Mouse (Mus musculus) embryonic fibroblast, embryonic 13.5 days (primary cell): ENCODE measurements around the gene Cxcl16. TPM values are rescaled to one million over a fixed set of nuclear protein-coding genes. Genes with fewer than 3 reads are reported as not detected.
"Not testable (repeated sequence)": the region's sequence is repeated elsewhere in the genome, so short reads cannot be mapped to it uniquely, and the experiment has no call there.

ENCODE experiments used
- H3K27ac ChIP-seq: 2 replicates; pipeline ENCODE4 v1.5.1; 2012; ENCODE audit warnings: low read length, control low read depth, inconsistent platforms; ENCODE audit not compliant: insufficient read depth
- H3K4me1 ChIP-seq: 2 replicates; pipeline ENCODE4 v1.6.1; 2011; ENCODE audit warnings: low read length; ENCODE audit not compliant: control insufficient read depth, insufficient read depth
- H3K4me3 ChIP-seq: 2 replicates; pipeline ENCODE4 v1.5.1; 2011; ENCODE audit warnings: mild to moderate bottlenecking, control low read depth, low read length; ENCODE audit not compliant: insufficient read depth
- CTCF ChIP-seq: IDR thresholded peaks from 2 replicates; pipeline ENCODE4 v1.5.1; 2011; ENCODE audit warnings: mild to moderate bottlenecking, control low read depth, low read length, moderate library complexity, borderline replicate concordance; ENCODE audit not compliant: insufficient read depth
- POLR2A ChIP-seq: IDR thresholded peaks from 2 replicates; pipeline ENCODE4 v1.6.1; 2011; ENCODE audit warnings: low read depth, mild to moderate bottlenecking, control low read depth, low read length, moderate library complexity
- polyA plus RNA-seq: library from polyadenylated mRNA; stranded (reverse); fragments of >200 nt; gene quantifications from 2 replicates; pipeline ENCODE4 v1.2.4, GENCODE M21; 2011; ENCODE audit warnings: low read depth; ENCODE audit not compliant: missing spikeins, insufficient read length

Gene Cxcl16
- polyA plus RNA-seq, 1 experiment: 6.0 TPM

GRCm38 (mm10) chr11:70440637-70441036, 19.1 kb downstream of the Cxcl16 start:
- Histone ChIP-seq H3K4me1 (no peaks in the 10 kb centered on the region), H3K27ac (no peak overlapping the region), H3K4me3 (no peak overlapping the region)
- TF ChIP-seq POLR2A (no peak), CTCF (no peak)

- Histone ChIP-seq H3K27ac (no peak overlapping the region), H3K4me3 (no peak overlapping the region), H3K4me1 (no peaks in the 10 kb centered on the region)
- TF ChIP-seq CTCF: no peak
- no peak for TF ChIP-seq POLR2A
Measured at GRCm38 (mm10) chr11:70438728-70439374, 20.9 kb downstream of the Cxcl16 start.

GRCm38 (mm10) chr11:70437426-70437825, 22.4 kb downstream of the Cxcl16 start:
- no peaks in the 10 kb centered on the region for H3K4me1 ChIP-seq
- TF ChIP-seq POLR2A (no peak), CTCF (no peak)

GRCm38 (mm10) chr11:70435476-70435875, 24.3 kb downstream of the Cxcl16 start:
- TF ChIP-seq POLR2A: no peak
- TF ChIP-seq CTCF: no peak
- Histone ChIP-seq H3K4me3 (no peak overlapping the region), H3K27ac (no peak overlapping the region), H3K4me1 (peaks cover 5% of the 10 kb centered on the region)

More at GRCm38 (mm10) chr11:70437426-70437825, 22.4 kb downstream of the Cxcl16 start:
- H3K4me3 ChIP-seq: no peak overlapping the region
- H3K27ac ChIP-seq: no peak overlapping the region

- Histone ChIP-seq H3K4me3 (no peak overlapping the region), H3K27ac (no peak overlapping the region), H3K4me1 (peaks cover 5% of the 10 kb centered on the region)
- no peak for TF ChIP-seq CTCF
- TF ChIP-seq POLR2A: no peak
Measured at GRCm38 (mm10) chr11:70433951-70434350, 25.8 kb downstream of the Cxcl16 start.

- H3K27ac ChIP-seq: no peak overlapping the region
- TF ChIP-seq POLR2A: no peak
- no peak for TF ChIP-seq CTCF
- H3K4me3 ChIP-seq: no peak overlapping the region; the same call in 1 of the 2 replicates
- H3K4me1 ChIP-seq: peaks cover 5% of the 10 kb centered on the region
Measured at GRCm38 (mm10) chr11:70433569-70433943, 26.2 kb downstream of the Cxcl16 start.

- no peak for TF ChIP-seq POLR2A
- no peak for TF ChIP-seq CTCF
- Histone ChIP-seq H3K4me1 (peaks cover 5% of the 10 kb centered on the region), H3K27ac (no peak overlapping the region), H3K4me3 (peak overlapping the region; percentile 83)
Measured at GRCm38 (mm10) chr11:70432895-70433568, 26.8 kb downstream of the Cxcl16 start.

GRCm38 (mm10) chr11:70432048-70432894, 27.5 kb downstream of the Cxcl16 start, which contains the start of gene Arrb2:
Arrb2 (plus strand) TSS chr11:70432635.
- H3K27ac ChIP-seq: no peak within 1 kb of the TSS
- H3K4me3 ChIP-seq: peak within 1 kb of the TSS; percentile 83
- H3K4me1 ChIP-seq: peaks cover 5% of the 10 kb centered on the region
- TF ChIP-seq CTCF (peak; percentile 80; the same call in 1 of the 2 replicates), POLR2A (peak; percentile 73)

- Histone ChIP-seq H3K4me1 (peaks cover 5% of the 10 kb centered on the region), H3K27ac (no peak overlapping the region), H3K4me3 (peak overlapping the region; percentile 48; the same call in 1 of the 2 replicates)
- no peak for TF ChIP-seq POLR2A
- no peak for TF ChIP-seq CTCF
Measured at GRCm38 (mm10) chr11:70431574-70431973, 28.2 kb downstream of the Cxcl16 start.

GRCm38 (mm10) chr11:70426598-70426997, 33.2 kb downstream of the Cxcl16 start:
- not testable (repeated sequence) for H3K4me3 ChIP-seq, H3K27ac ChIP-seq, H3K4me1 ChIP-seq
